Mouse (Mus musculus): ENCODE measurements around the gene Pcx.

DNA sequence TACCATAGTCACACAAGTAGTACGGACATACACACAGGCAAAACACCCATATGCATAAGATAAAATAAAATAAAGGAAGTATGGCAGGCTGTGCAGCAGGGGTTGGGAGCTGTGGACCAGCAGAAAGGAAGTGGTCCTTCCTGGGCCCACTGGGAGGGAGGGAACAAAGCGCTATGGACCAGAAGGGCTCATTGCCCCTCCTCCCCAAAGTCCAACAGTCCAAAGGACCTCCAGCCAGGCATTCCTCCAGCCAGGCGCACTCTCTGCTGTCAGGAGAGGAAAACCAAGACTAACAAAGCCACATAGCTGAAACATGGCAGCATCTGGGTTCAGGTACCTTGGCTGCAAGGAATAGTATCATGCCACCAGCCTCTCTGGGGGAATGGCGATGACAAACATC, 45.6 kb upstream of the Pcx start:
- TF ChIP-seq CTCF (IDR thresholded peaks at IDR 0.05; ENCODE audit: low read depth) (no peak), EP300 (optimal IDR thresholded peaks at IDR 0.05) (no peak)

Measured in stomach, postnatal 0 days (tissue).